Mouse (Mus musculus): ENCODE measurements around the gene Hoxd10. TPM values are rescaled to one million over a fixed set of nuclear protein-coding genes. Genes with fewer than 3 reads are reported as not detected.
A peak's percentile ranks its signal among the peaks of the same experiment; 100 is the strongest.

Gene Hoxd10
- polyA plus RNA-seq, 1 experiment from 2014 or later = 45.9 TPM

- Histone ChIP-seq H3K4me3 (ENCODE audit: low read length) (peak within 1 kb of the TSS; percentile 85), H3K4me2 (replicated peaks; ENCODE audit: low read depth, low read length) (peak within 1 kb of the TSS; percentile 85), H3K4me1 (ENCODE audit: control insufficient read depth, insufficient read depth, low read length) (peaks cover 26% of the 10 kb centered on the region; the same call in 1 of the 2 replicates), H3K9me3 (ENCODE audit: control insufficient read depth, low read length) (no peaks in the 10 kb centered on the region), H3K9ac (ENCODE audit: low read depth, low read length) (peak within 1 kb of the TSS; percentile 99), H3K27me3 (ENCODE audit: control insufficient read depth, insufficient read depth, low read length) (no peaks in the 10 kb centered on the region), H3K36me3 (ENCODE audit: control insufficient read depth, insufficient read depth, low read length) (peaks cover 8% of the 10 kb centered on the region; the same call in 1 of the 2 replicates), H3K27ac (ENCODE audit: low read depth, low read length) (peak within 1 kb of the TSS; percentile 99)
- peak; percentile 52 for ATAC-seq (ENCODE audit: low FRiP score, low TSS enrichment)
- under 1% methylated on average over 43 of the region's 43 CpGs for WGBS
Measured at GRCm38 (mm10) chr2:74697567-74698121, 5.9 kb downstream of the Hoxd10 start, which contains the start of gene Hoxd9. TSS of gene Hoxd9 (plus strand) at chr2:74697727.

DNA sequence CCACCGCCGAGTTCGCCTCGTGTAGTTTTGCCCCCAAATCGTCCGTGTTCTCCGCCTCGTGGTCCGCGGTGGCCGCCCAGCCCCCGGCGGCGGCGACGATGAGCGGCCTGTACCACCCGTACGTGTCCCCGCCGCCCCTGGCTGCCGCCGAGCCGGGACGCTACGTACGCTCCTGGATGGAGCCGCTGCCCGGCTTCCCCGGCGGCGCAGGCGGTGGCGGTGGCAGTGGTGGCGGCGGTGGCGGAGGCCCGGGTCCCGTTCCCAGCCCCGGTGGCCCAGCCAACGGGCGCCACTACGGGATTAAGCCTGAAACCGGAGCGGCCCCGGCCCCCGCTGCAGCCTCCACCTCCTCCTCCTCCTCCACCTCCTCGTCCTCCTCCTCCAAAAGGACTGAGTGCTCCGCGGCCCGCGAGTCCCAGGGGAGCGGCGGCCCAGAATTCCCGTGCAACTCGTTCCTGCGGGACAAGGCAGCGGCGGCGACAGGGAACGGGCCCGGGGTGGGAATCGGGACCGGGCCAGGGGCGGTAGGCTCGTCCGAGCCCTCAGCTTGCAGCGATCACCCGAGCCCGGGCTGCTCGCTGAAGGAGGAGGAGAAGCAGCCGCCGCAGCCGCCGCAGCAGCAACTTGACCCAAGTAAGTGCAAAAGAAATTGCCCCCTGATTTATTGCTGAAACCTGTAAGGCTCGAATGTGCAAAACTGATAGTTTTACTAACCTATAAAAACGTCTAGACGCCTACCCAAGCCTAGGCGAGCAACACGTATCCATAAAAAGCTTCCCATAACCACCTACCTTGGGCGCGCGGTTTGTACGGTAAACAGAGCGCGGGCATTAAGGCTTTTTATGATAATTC is 6.7 kb downstream of the Hoxd10 start:
- peak overlapping the region; percentile 85 for H3K4me3 ChIP-seq (ENCODE audit: low read length)
- H3K9ac ChIP-seq (ENCODE audit: low read depth, low read length) = peak overlapping the region; percentile 99
- peak overlapping the region; percentile 85 for H3K4me2 ChIP-seq (replicated peaks; ENCODE audit: low read depth, low read length)
- peak; percentile 37 for ATAC-seq (ENCODE audit: low FRiP score, low TSS enrichment)
- H3K36me3 ChIP-seq (ENCODE audit: control insufficient read depth, insufficient read depth, low read length) = peaks cover 8% of the 10 kb centered on the region; the same call in 1 of the 2 replicates
- H3K4me1 ChIP-seq (ENCODE audit: control insufficient read depth, insufficient read depth, low read length) = peaks cover 26% of the 10 kb centered on the region; the same call in 1 of the 2 replicates
- under 1% methylated on average over 76 of the region's 86 CpGs for WGBS
- H3K27ac ChIP-seq (ENCODE audit: low read depth, low read length) = peak overlapping the region; percentile 99
- H3K9me3 ChIP-seq (ENCODE audit: control insufficient read depth, low read length) = no peaks in the 10 kb centered on the region
- no peaks in the 10 kb centered on the region for H3K27me3 ChIP-seq (ENCODE audit: control insufficient read depth, insufficient read depth, low read length)

DNA sequence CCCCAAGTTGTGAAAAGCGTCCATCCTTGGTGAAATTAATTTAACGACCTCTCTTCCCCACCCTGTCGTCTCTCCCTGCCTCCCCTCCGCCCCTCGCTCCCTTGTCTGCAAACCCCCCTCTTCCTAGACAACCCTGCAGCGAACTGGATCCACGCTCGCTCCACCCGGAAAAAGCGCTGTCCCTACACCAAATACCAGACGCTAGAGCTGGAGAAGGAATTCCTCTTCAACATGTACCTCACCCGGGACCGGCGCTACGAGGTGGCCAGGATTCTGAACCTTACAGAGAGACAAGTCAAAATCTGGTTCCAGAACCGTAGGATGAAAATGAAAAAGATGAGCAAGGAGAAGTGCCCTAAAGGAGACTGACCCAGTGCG is 7.3 kb downstream of the Hoxd10 start:
- under 1% methylated on average over 17 of the region's 17 CpGs for WGBS
- Histone ChIP-seq H3K4me2 (replicated peaks; ENCODE audit: low read depth, low read length) (peak overlapping the region; percentile 85), H3K9ac (ENCODE audit: low read depth, low read length) (peak overlapping the region; percentile 99), H3K36me3 (ENCODE audit: control insufficient read depth, insufficient read depth, low read length) (peaks cover 8% of the 10 kb centered on the region; the same call in 1 of the 2 replicates), H3K27me3 (ENCODE audit: control insufficient read depth, insufficient read depth, low read length) (no peaks in the 10 kb centered on the region), H3K27ac (ENCODE audit: low read depth, low read length) (peak overlapping the region; percentile 99), H3K4me1 (ENCODE audit: control insufficient read depth, insufficient read depth, low read length) (peaks cover 28% of the 10 kb centered on the region; the same call in 1 of the 2 replicates), H3K9me3 (ENCODE audit: control insufficient read depth, low read length) (no peaks in the 10 kb centered on the region), H3K4me3 (ENCODE audit: low read length) (peak overlapping the region; percentile 85)
- peak; percentile 14 for ATAC-seq (ENCODE audit: low FRiP score, low TSS enrichment)

- no peaks in the 10 kb centered on the region for H3K27me3 ChIP-seq (ENCODE audit: control insufficient read depth, insufficient read depth, low read length)
- no peaks in the 10 kb centered on the region for H3K9me3 ChIP-seq (ENCODE audit: control insufficient read depth, low read length)
- H3K36me3 ChIP-seq (ENCODE audit: control insufficient read depth, insufficient read depth, low read length) = peaks cover 8% of the 10 kb centered on the region; the same call in 1 of the 2 replicates
- peaks cover 32% of the 10 kb centered on the region; the same call in 1 of the 2 replicates for H3K4me1 ChIP-seq (ENCODE audit: control insufficient read depth, insufficient read depth, low read length)
- peak overlapping the region; percentile 85 for H3K4me2 ChIP-seq (replicated peaks; ENCODE audit: low read depth, low read length)
- no peak for ATAC-seq (ENCODE audit: low FRiP score, low TSS enrichment)
- H3K27ac ChIP-seq (ENCODE audit: low read depth, low read length) = peak overlapping the region; percentile 99
- 7% methylated on average over 23 of the region's 23 CpGs for WGBS
- peak overlapping the region; percentile 99 for H3K9ac ChIP-seq (ENCODE audit: low read depth, low read length)
- peak overlapping the region; percentile 85 for H3K4me3 ChIP-seq (ENCODE audit: low read length)
Measured at GRCm38 (mm10) chr2:74699664-74700545, 8.2 kb downstream of the Hoxd10 start.

DNA sequence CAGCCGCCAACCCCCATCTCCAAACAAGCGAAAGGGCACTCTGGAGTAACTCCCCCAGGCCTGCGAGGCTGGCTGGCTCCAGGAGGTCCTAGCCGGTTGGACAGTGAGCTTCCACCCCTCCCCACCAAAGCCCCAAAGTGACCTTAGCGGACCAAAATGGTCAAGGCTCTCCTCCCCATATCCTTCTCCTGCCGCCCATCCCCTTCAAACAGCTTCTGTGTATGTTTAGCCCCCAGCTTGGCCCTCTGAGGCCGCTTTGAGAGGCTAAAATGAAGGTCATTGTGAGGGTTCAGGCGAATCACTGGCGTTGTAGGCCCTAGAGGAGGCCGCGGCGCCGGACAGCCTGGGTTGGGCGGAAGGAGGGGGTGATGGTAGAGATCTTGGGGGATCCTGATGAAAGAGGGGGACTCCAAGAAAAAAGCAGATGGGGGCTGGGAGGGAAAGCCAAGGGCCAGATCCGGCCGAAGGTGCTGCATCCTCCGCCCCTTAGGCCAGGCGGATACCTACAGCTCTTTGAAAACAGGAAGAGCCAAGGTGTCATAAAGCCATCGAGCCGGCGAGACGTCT is 8.9 kb downstream of the Hoxd10 start:
- H3K4me2 ChIP-seq (replicated peaks; ENCODE audit: low read depth, low read length) = peak overlapping the region; percentile 85
- no peaks in the 10 kb centered on the region for H3K27me3 ChIP-seq (ENCODE audit: control insufficient read depth, insufficient read depth, low read length)
- peaks cover 26% of the 10 kb centered on the region; the same call in 1 of the 2 replicates for H3K4me1 ChIP-seq (ENCODE audit: control insufficient read depth, insufficient read depth, low read length)
- WGBS = 7% methylated on average over 22 of the region's 22 CpGs
- peak overlapping the region; percentile 99 for H3K27ac ChIP-seq (ENCODE audit: low read depth, low read length)
- peak; percentile 6; the same call in 1 of the 2 replicates for ATAC-seq (ENCODE audit: low FRiP score, low TSS enrichment)
- H3K9me3 ChIP-seq (ENCODE audit: control insufficient read depth, low read length) = no peaks in the 10 kb centered on the region
- peaks cover 3% of the 10 kb centered on the region; the same call in 1 of the 2 replicates for H3K36me3 ChIP-seq (ENCODE audit: control insufficient read depth, insufficient read depth, low read length)
- peak overlapping the region; percentile 99 for H3K9ac ChIP-seq (ENCODE audit: low read depth, low read length)
- peak overlapping the region; percentile 85 for H3K4me3 ChIP-seq (ENCODE audit: low read length)

GRCm38 (mm10) chr2:74701949-74702819 is 10.5 kb downstream of the Hoxd10 start:
- H3K4me2 ChIP-seq (replicated peaks; ENCODE audit: low read depth, low read length) = peak overlapping the region; percentile 56

DNA sequence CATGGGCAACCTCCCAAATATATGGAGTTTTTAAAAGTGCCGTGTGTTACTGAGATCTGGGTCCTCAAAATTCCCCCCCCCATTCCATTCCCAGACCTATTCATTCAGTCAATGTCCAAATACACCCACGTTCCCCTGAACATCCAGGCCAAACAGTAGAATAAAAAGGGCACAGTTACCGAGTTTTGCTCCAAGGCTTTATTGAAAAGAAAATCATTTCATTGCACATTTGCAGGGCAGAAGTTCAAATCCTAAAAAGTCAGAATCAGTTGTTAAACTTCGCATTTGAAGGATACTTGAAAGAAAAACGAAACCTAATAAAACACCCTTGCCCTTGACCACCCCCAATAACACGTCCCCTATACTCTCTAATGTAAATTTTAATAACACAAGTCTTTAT is 11.1 kb downstream of the Hoxd10 start:
- peak overlapping the region; percentile 56 for H3K4me2 ChIP-seq (replicated peaks; ENCODE audit: low read depth, low read length)
- peak overlapping the region; percentile 2; the same call in 1 of the 2 replicates for H3K4me3 ChIP-seq (ENCODE audit: low read length)
- no peaks in the 10 kb centered on the region for H3K36me3 ChIP-seq (ENCODE audit: control insufficient read depth, insufficient read depth, low read length)
- 27% methylated on average over 6 of the region's 6 CpGs for WGBS
- no peak for ATAC-seq (ENCODE audit: low FRiP score, low TSS enrichment)
- no peak overlapping the region for H3K9ac ChIP-seq (ENCODE audit: low read depth, low read length)
- H3K27ac ChIP-seq (ENCODE audit: low read depth, low read length) = peak overlapping the region; percentile 49; the same call in 1 of the 2 replicates
- H3K4me1 ChIP-seq (ENCODE audit: control insufficient read depth, insufficient read depth, low read length) = peaks cover 20% of the 10 kb centered on the region; the same call in 1 of the 2 replicates
- no peaks in the 10 kb centered on the region for H3K27me3 ChIP-seq (ENCODE audit: control insufficient read depth, insufficient read depth, low read length)
- H3K9me3 ChIP-seq (ENCODE audit: control insufficient read depth, low read length) = no peaks in the 10 kb centered on the region

More at GRCm38 (mm10) chr2:74701949-74702819, 10.5 kb downstream of the Hoxd10 start:
- 11% methylated on average over 17 of the region's 17 CpGs for WGBS
- H3K4me3 ChIP-seq (ENCODE audit: low read length) = peak overlapping the region; percentile 2; the same call in 1 of the 2 replicates
- peak overlapping the region; percentile 49; the same call in 1 of the 2 replicates for H3K27ac ChIP-seq (ENCODE audit: low read depth, low read length)
- no peak overlapping the region for H3K9ac ChIP-seq (ENCODE audit: low read depth, low read length)
- ATAC-seq (ENCODE audit: low FRiP score, low TSS enrichment) = no peak
- H3K4me1 ChIP-seq (ENCODE audit: control insufficient read depth, insufficient read depth, low read length) = peaks cover 13% of the 10 kb centered on the region; the same call in 1 of the 2 replicates
- H3K36me3 ChIP-seq (ENCODE audit: control insufficient read depth, insufficient read depth, low read length) = no peaks in the 10 kb centered on the region
- H3K27me3 ChIP-seq (ENCODE audit: control insufficient read depth, insufficient read depth, low read length) = no peaks in the 10 kb centered on the region
- H3K9me3 ChIP-seq (ENCODE audit: control insufficient read depth, low read length) = no peaks in the 10 kb centered on the region

All from kidney, embryonic 14.5 days (tissue).